Mouse (Mus musculus) gastrocnemius, adult 8-10 months (tissue): ENCODE results near the gene Zfp276. TPM values are rescaled to one million over a fixed set of nuclear protein-coding genes. Genes with fewer than 3 reads are reported as not detected.
"Not testable (repeated sequence)": the region's sequence is repeated elsewhere in the genome, so short reads cannot be mapped to it uniquely, and the experiment has no call there.

Source experiments
- DNase-seq, 2 experiments: peaks; one replicate each; pipeline ENCODE4 v3.0.0; 2022; ENCODE audit warnings: low spot score in 2 of 2
- total RNA-seq, 4 experiments: library from RNA; stranded (reverse); gene quantifications; 2 replicates each; pipeline ENCODE4 v1.2.4; 2022

The Zfp276 gene
- total RNA-seq, 4 experiments from 2014 or later, result 3.8 to 8.4 (median 5.4) TPM

- DNase-seq, result no peak
Measured at GRCm38 (mm10) chr8:123244382-123244781, 9.6 kb upstream of the Zfp276 start.

- no peak for DNase-seq
Measured at GRCm38 (mm10) chr8:123245543-123245942, 8.5 kb upstream of the Zfp276 start.

- DNase-seq, result no peak
Measured at GRCm38 (mm10) chr8:123247748-123248147, 6.2 kb upstream of the Zfp276 start.

- no peak for DNase-seq
Measured at GRCm38 (mm10) chr8:123248596-123248995, 5.4 kb upstream of the Zfp276 start.

- DNase-seq, result no peak
Measured at GRCm38 (mm10) chr8:123250940-123251339, 3.1 kb upstream of the Zfp276 start.

GRCm38 (mm10) chr8:123252925-123253324 lies 1.1 kb upstream of the Zfp276 start:
- DNase-seq, result no peak

- no peak for DNase-seq
Measured at GRCm38 (mm10) chr8:123253451-123254098, 420 bp upstream of the Zfp276 start.

- DNase-seq, result no peak
Measured at GRCm38 (mm10) chr8:123255170-123255569, 1.2 kb downstream of the Zfp276 start.

GRCm38 (mm10) chr8:123257114-123257513 lies 3.1 kb downstream of the Zfp276 start:
- no peak for DNase-seq

GRCm38 (mm10) chr8:123257593-123257992 lies 3.6 kb downstream of the Zfp276 start:
- DNase-seq, result not testable (repeated sequence)

- DNase-seq, result no peak
Measured at GRCm38 (mm10) chr8:123267926-123268656, 14.1 kb downstream of the Zfp276 start.

GRCm38 (mm10) chr8:123271147-123271546 lies 17.2 kb downstream of the Zfp276 start:
- no peak for DNase-seq

GRCm38 (mm10) chr8:123271901-123272300 lies 17.9 kb downstream of the Zfp276 start:
- DNase-seq, result no peak

GRCm38 (mm10) chr8:123274447-123274846 lies 20.5 kb downstream of the Zfp276 start:
- no peak for DNase-seq

GRCm38 (mm10) chr8:123275096-123275495 lies 21.1 kb downstream of the Zfp276 start:
- DNase-seq, result no peak

- no peak for DNase-seq
Measured at GRCm38 (mm10) chr8:123278445-123278844, 24.4 kb downstream of the Zfp276 start.

GRCm38 (mm10) chr8:123279828-123280227 lies 25.8 kb downstream of the Zfp276 start:
- no peak for DNase-seq

- DNase-seq, result no peak
Measured at GRCm38 (mm10) chr8:123280302-123281094, 26.5 kb downstream of the Zfp276 start.

- DNase-seq, result not testable (repeated sequence)
Measured at GRCm38 (mm10) chr8:123282994-123283393, 29.0 kb downstream of the Zfp276 start.

GRCm38 (mm10) chr8:123283991-123284390 lies 30.0 kb downstream of the Zfp276 start:
- DNase-seq, result no peak

- DNase-seq, result no peak
Measured at GRCm38 (mm10) chr8:123284493-123284892, 30.5 kb downstream of the Zfp276 start.

GRCm38 (mm10) chr8:123287362-123287761 lies 33.4 kb downstream of the Zfp276 start:
- no peak for DNase-seq
